Mouse (Mus musculus): ENCODE data around the gene Ciart.

DNA sequence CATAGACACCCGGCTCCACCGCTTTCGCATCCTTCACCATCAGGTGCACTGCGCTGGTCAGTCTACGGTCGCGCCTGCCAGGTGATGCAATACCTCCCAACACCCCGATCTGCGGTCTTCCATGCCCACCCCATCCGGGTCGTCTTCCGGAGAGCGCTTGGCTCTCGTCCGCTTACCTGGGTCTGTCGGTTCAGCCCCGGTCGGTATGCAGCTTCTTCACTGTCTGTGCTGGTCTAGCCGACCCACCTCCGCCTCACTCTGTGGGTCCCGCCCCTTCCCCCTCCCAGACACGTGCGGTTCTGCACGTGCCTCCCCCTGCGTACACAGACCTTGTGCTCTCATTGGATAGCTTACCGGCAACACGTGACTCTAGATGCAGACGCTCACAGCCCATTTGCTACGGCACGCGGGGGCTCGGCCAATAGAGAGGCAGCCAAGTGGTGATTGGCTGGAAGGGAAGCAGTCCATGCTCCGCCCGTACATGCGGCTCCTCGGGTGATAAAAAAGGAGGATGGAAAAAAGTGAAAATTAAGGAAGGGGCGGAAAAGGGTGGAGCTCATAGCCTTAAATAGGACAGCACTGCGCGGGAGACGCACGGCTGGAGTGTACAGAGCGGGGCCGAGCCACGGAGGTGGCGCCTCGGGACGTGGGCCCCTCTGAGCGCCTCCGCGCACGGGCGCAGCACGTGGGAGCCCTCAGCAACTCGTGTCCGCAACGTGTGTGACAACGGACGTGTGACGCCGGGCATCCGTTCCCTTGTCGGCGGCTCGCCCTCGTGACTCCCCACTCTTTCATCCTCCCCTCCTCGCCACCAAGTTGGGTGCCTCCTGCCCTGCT, at the start of gene Ciart:
- TF ChIP-seq CTCF (IDR thresholded peaks at IDR 0.05; ENCODE audit: extremely low read depth, insufficient read length, insufficient replicate concordance, low read depth, low read length) (no peak), POLR2A (IDR thresholded peaks at IDR 0.05; ENCODE audit: low read depth, low read length) (peak; percentile 41; the same call in 1 of the 2 replicates)

Measured in small intestine, adult 2 months (tissue).